Mouse (Mus musculus) bone marrow macrophage, adult 2 months (primary cell): ENCODE measurements around the gene Bcorl1.

Experiments used
- CTCF ChIP-seq: IDR thresholded peaks from 2 replicates; pipeline ENCODE4 v1.5.1; 2012; ENCODE audit warnings: low read depth, mild to moderate bottlenecking, low read length, moderate library complexity
- POLR2A ChIP-seq: IDR thresholded peaks from 2 replicates; pipeline ENCODE4 v1.6.1; 2012; ENCODE audit warnings: mild to moderate bottlenecking, low read depth, low read length, borderline replicate concordance

DNA sequence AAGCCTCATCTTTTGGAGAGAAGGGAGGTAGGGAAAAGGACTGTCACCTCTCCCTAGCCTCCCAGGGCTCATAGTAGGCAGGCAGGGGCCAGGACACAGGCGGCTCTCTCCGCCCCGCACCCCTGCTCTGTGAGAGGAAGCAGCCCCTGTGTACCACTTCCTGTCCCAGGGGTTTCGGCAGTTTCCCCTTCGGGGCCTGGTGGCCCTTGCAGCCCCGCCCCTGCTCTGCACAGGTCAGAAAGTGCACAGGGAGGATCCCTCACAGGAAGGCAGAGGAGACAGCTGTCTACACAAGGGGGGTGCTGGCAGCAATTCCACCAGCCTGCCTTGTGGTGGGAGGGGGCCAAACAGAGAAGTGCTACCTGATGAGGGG, 92.4 kb downstream of the Bcorl1 start:
- TF ChIP-seq POLR2A (no peak), CTCF (no peak)
